Mouse (Mus musculus) lung, postnatal 14 days (tissue): Measurements from ENCODE around the gene Cwc25.
A peak's percentile ranks its signal among the peaks of the same experiment; 100 is the strongest.
"Not testable (repeated sequence)": the region's sequence is repeated elsewhere in the genome, so short reads cannot be mapped to it uniquely, and the experiment has no call there.

Experiments used
- DNase-seq: peaks from one replicate; pipeline ENCODE4 v3.0.0; 2021

The Cwc25 gene

DNA sequence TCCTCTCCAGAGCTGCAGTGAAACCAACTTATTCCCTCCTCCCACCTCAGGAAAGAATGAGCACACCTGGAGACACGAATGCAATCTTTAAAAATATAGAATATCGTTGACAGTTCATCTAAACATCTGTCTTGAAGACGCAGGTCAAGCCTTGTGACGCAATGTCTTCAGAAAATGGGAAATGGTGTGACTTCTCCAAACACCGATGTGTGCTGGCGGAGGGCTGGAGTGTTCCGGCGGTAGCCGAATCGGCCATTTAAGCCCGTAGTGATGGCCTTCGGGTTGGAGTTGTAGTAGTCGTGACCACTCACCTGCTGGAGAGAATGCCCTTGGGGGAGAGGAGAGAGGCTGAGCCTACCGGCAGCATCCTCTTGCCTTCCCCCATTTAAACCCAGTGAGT is 5.1 kb upstream of the Cwc25 start:
- DNase-seq = no peak

DNA sequence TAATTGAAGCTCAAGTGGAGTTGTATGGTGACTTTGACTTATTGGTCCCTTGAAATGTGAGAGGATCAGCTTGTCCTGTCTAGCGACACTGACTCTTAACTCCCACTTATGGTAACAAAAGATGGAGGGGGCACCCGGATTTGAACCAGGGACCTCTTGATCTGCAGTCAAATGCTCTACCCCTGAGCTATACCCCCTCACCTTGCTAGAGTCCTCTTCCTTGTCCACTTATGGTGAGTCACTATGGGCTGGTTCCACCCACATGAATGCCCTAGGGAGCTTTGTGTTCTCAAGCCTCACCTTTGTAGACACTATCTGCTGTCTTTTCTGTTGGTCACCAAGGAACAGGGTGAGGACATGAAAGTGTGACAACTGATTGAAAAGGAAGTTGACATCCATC is 3.3 kb upstream of the Cwc25 start:
- DNase-seq = no peak

DNA sequence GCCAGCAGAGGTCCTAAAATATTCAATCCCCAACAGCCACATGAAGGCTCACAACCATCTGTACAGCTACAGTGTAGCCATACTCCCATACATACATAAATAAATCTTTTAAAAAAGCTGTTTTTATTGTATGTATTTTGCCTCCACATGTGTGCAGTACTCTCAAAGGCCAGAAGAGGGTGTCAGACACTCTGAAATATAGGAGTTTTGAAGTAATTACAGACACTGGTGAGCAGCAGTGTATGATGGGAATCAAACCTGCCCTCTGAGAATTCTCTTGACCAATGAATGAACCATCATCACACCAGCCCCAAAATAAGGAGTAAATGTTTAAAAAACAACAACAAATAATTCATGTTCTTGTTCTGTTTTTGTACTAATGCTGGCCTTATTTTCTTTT is 4.7 kb downstream of the Cwc25 start:
- DNase-seq = no peak

DNA sequence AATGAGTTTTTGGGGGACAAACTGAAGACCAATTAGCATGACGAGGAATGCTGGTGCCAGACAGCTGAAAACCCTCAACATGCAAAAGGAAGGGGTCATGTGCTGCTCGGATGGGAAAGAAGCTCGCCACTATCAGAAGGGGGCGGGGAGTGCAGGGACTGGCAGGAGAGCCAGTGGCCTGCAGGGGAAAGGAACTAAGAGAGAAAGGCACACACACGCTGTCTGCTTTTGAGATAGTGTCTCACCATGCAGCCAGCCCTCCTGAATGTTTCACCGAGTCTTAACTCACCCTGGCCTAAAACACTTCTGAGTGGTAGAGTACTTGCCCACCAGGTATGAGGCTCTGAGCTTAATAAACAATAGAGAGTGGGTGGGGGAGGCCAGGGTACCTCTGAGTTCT is 7.4 kb downstream of the Cwc25 start:
- DNase-seq = no peak

DNA sequence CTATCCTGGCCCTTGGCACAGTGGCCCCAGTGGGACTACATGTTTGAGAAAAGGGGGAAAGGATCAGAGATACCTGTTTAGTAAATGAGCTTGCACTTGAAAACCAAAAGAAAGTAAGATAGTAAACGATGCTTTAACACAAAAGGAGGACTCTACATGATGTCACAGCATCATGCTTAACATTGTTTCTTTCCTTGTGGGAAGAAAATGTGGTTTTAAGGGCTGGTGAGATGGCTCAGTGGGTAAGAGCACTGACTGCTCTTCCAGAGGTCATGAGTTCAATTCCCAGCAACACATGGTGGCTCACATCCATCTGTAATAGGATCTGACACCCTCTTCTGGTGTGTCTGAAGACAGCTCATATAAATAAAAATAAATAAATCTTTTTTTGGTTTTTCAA is 8.2 kb downstream of the Cwc25 start:
- DNase-seq = no peak

DNA sequence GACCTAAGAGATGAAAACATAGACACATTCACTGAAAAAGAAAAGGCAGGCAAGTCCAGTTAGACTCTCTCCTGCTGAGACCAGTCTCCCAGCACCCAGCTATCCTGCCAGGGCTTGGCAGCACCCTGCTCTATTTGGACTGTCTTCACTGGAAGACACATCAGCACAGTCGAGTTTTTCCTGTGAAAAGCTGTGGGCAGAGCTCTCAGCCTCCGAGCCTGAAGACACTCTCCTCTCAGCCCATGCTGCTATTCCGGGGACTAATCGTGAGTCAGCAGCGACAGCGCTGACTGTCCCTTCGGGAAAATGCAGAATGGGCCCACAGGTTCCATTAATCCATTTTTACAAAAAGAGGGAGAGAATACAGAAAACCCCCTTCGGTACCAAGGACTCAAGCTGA is 13.1 kb downstream of the Cwc25 start:
- DNase-seq = no peak

DNA sequence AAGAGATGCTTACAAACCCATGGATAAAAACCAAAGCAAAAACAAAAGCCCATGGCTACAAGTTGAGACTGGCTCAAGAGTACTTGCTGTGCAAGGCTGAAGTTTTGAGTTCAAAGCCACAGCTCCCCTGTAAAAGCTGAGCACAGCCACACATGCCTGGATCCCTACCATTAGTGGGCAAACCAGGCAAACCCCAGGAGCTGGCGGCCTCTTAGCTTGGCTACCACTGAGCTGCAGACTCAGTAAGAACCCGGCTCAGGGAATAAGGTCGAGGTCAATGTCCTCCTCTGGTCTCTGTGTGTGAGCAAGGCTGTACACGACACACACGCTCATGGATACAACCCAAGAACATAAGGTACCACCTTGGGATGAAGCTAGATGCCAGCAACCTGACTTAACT is 17.9 kb downstream of the Cwc25 start:
- DNase-seq = no peak

DNA sequence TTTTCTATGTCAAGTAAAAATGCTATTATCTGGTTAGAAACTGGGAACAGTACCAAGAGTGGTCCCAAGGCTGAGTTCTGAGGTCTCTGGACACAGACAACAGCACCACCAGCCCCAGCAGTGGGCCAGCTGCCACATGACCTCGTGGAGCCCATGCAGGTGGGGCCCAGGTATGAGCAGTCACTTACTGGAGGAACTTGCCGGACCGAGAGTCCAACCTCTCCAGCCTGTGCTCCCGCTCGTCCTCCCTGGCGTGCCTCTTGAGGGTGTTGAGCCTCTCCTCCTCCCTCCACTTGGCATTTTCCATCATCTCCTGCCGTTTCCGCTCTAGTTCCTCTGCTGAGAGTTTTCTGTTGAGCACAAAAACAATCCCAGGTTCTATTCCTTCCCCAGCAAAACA is 18.6 kb downstream of the Cwc25 start:
- DNase-seq = no peak

DNA sequence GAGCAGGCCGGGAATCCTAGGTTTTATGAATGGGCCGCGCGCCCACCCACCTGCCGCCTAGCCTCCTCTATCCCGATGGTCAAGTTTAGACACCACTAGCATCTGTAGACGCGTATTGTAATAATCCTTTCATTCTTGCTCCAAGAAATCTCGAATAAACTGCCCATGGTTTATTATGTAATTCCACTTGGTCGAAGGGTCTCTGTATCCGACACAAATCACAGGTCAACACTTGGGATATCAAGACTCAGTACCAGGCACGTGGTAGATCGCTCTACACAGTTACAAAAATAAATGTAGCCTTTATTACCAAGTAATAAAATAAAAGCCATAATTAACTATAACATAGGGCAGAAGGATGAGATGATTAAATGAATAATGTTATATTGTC is 21.0 kb downstream of the Cwc25 start:
- no peak for DNase-seq

DNA sequence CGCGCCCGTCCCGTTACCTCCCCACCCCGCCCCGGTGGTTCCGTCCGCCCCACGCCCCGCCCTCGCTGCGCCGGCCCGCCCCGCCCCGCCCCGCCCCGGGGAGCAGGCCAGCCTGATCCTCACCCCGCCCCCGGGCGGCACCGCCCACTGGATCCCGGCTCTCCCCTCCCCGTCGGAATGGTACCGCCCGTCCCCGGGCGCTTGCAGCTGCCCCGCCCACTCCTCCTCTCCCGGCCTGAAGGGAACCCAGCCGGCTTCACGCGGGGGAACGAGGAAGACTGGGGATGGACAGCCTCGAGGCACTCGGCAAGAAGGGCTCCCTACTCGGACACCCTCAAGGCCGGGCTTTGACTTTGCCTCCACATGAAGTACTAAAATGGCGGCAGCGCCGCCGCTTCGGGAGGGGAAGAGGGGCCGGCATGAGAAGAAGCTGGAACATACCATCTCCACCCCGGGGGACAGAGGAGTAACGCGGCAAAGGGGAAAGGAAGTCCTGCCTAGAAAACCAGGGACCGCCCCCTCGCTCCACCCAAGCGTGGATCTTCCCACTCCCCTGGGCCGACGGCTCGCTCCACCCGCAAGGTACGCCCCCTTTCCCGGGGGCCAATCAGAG is 21.5 kb downstream of the Cwc25 start:
- DNase-seq = peak; percentile 99

DNA sequence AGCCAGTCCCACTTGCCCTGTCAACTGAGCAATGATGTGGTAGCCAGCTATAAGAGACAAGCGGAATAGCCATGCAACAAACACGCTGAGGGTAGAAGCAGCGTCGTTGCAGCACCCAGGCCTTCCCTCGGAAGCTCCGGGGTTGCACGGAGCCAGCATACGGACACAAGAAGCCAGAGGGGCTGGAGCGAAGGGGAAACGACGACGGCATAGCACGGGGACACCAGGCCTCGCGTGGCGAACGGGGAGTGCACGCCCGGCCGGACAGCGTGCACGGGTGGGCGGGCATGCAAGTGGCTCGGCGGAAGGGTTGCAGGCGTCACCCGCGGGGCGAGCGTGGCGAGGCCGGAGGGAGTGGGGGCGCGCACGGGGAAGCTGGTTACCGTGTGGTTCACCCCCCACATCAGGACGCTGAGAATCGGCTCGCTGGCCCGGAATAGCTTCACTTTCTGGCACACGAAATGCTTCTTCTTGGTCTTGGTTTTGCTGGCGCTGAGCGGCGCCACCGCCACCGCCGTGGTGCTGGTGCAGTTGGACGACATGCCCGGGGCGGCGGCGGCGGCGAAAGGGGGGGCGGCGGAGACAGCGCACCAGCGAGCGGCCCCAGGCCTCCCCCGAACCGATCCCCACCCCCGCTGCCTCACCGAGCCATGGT is 22.2 kb downstream of the Cwc25 start, which contains the start of gene Pip4k2b:
Gene Pip4k2b, minus strand, starts transcription at position 642 of the 655 bp plus-strand sequence.
- peak; percentile 56 for DNase-seq

DNA sequence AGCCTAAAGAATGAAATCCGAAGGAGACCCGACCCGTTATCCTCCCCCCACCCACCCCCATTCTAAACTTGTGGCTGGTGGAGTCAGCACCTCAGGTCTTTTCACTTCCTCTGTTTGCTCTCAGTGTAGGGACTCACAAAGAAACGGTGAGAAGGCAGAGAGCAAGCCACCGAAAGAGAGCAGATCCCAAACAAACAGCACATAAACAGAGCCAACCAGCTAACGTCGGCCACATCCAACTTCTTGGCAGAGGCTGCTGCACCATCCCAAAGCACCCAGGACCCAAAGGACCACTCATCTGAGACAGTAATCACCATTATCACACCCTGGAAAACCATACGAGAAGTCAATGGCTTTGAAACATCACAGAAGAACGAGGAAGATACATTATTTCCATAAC is 22.9 kb downstream of the Cwc25 start:
- no peak for DNase-seq

DNA sequence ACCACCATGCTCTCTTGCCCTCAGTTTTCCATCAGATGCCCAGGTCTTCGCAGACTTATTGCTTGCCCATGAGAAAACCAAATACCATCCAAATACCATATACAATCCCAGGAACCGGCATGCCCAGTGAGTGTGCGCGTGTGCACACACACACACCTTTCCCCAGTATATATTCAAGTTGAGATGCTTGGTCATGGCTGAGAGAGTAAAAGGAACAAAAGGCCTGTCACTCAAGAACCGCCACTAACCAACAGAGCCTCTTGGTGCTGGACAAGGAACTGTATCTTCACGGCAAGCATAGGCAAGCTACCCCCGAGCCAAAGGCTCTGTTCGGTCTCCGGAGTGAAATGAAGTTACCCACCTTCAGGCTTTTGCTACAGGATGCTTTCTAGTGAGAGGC is 23.8 kb downstream of the Cwc25 start:
- DNase-seq = no peak

DNA sequence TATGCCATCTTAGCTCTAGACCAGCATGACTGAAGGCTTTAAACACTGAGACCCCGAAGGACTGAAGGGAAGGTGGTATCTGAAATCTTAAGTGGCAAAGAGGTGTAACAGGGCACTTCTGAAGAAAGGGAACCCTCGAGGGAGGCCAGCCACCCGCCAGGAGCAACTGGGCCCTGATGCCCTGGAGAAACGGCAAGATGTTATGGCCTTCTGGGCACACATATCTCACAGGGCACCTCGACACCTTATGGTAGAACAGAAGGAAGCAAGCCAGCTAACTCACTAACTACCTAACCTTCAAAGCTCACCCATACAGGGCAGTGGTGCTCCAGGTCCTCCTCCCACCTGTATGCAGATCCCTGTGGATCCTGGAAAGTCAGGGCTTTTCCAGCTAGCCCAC is 24.2 kb downstream of the Cwc25 start:
- no peak for DNase-seq

DNA sequence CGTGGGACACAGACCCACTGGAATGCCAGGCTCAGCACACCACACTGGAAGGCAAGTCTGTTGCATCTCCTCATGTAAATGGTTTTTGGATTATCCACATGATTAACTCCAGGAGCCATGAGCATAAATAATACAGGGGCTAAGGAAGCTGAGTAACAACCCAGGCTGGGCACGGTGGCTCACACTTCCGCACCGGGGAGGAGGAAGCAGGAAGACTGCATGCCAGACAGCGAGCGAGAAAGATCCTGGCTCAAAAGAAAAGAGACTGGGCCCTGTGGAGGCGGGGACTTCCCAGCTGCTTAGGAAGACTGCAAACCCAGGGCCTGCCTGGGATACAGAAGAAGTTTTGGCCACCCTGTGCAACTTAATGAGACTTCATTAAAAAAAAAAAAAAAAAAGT is 26.2 kb downstream of the Cwc25 start:
- DNase-seq = peak; percentile 49

DNA sequence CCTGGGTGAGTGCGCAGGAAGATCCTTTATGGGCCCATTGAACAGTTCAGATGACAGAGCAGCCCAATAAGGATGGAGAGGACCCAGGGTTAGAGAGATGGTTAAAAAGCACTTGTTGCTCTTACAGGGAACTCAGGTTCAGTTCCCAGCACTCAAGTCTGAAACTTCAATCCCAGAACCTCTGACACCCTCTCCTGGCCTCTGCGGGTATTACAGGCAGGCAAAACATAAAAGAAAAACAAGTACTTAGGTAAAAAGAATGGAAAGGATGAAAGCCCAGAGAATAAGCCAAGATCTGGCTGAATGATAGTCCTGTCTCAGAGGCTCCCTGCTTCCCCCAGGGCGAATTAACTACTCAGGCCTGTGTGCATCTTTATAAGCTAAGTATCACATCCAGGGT is 27.2 kb downstream of the Cwc25 start:
- DNase-seq = no peak

DNA sequence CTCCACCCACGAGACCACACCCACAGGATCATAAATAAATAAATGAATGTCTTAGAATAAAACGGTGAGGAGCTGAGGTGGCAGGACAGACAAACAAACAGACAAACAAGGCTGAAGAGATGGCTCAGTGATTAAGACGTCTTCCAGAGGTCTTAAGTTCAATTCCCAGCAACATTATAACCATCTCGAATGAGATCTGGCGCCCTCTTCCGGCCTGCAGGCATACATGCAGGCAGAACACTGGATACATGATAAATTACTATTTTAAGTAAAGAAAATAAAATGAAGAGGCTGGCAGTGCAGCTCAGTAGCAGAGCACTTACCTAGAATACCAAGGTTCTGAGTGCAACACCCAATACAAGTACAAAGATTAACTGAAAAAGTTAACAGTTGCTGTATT is 27.7 kb downstream of the Cwc25 start:
- no peak for DNase-seq

DNA sequence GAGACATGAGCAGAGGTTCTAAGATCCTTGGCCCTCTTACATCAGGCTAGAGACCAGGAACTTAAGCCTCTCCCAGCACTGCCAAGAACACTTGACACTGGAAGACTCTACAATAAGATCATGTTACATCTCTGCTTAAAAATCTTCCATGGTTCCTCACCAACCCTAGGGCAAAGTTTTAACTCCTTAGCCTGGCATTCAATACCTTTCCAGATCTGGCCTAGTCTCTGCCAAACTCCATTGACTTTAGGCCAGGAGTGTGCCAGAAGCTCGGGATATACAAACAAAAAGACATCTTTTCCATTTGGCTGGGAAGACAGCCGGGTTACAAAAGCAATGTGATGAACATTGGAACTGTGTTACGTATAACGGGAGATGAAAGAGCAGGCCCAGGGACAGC is 28.8 kb downstream of the Cwc25 start:
- no peak for DNase-seq

DNA sequence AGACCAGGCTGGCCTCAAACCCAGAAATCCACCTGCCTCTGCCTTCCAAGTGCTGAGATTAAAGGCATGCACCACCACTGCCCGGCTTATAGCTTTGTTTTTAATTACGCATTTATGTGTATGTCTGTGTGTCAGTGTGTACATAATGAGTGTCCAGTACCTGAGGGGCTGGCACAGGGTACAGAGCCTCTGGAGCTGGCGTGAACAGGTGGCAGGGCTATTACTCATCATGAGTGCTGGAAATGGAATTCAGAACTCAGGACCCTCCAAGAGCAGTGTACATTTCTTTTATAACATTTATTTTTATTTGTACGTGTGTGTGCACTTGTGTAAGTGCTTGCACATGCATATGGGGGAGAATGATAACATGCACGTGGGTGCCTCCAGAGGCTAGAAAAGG is 29.7 kb downstream of the Cwc25 start:
- DNase-seq = no peak

DNA sequence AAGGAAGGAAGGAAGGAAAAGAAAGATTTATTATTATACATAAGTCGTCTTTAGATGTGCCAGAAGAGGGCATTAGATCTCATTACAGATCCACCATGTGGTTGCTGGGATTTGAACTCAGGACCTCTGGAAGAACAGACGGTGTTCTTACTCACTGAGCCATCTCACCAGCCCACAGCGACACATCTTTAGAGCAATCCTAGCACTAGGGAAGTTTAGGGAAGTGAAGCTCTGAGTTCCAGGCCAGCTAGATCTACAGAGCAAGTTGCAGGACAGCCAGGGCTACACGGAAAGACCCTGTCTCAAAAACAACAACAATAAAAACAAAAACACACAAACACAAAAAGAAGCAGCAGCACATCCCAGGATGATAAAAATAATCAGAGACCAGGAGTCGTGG is 31.5 kb downstream of the Cwc25 start:
- DNase-seq = not testable (repeated sequence)

DNA sequence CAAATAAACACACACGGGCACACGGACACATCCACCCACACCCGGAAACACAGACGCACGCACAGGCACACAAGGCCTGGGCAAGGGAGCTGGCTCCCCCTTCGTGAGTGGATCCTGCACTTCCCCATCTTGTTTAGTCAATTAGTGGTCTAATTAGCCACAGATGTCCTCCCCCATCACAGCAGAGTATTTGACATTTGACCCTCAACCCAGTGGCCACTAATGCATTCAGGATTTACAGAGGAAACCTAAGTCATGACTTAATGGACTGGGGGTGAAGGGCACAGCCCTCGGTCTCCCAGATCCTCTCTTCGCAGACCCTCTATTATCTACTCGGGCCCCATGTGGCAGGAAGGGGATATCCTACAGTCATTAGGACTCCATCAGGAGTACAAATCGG is 32.7 kb downstream of the Cwc25 start:
- DNase-seq = no peak

DNA sequence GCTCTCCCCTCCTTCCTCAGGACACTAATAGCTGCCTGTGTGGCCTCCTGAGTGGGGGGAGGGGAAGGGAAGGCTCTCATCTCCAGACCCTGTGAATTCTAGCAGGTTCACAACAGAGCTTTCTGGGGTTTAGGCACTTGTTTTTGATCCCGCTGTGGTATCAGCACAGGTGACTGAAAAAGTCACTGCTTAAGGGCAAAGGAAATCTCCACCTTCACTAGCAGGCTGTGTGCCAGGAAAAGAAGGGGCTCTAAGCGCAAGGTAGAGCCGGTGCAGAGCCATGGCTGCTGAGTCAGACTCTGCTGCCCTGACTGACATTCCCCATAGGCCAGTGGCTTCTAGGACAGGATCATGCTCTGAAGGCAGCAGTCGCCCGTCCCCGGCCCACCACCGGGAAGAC is 37.6 kb downstream of the Cwc25 start:
- no peak for DNase-seq

DNA sequence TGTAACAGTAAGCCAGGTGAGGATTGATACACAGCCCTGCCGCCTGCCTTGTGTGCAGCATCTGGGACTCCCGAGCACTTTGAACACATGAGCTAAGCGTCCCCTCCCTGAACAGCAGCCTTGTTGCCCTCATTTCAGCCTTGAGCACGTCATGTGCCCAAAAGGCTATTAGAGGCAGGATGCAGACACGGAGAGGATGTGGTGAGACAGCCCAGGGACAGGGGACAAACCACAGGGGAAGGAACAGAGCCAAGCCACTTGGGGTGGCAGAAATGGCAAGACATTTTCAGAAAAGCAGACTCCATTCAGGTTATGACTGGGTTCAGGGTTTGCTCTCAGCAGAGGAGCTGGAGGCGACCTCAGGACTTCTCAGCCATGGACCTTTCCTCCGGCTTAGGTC is 38.0 kb downstream of the Cwc25 start:
- DNase-seq = no peak

DNA sequence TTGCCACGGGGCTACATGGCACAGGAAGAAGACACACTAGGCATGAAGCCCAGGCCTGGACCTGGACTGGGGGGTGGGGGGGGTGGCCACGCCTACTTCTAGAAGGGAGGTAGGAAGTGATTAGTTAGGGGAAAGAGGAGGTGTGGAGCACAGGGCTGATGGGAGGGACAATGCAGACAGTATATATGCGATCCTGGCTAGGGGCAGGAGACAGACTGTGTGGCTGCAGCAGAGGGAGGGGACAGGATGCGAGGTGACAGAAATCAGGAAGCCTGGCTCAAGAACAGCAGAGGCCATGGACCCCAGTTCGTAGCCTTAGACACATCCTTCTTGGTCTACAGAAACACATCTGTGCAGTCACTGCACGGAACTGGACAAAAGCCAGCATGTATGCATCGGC is 42.6 kb downstream of the Cwc25 start:
- no peak for DNase-seq

DNA sequence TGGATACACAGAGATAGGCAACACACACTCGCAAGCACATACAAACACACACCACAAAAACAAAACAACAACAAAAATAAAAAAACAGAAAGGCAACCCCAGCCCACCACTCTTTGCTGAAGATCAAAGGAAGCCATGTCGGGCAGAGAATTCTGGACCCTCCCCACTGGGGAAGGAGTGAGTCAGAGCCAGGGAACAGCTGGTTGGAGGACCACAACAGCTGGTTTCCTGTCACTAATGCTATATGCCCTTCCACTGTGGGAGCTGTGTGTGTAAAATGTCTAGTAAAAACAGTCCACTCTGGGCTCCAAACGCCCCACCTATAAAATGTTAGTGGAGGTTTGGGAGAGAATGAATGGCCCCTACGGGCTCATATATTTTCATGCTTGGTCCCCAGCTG is 45.0 kb downstream of the Cwc25 start:
- no peak for DNase-seq
